Mouse (Mus musculus) brain, embryonic 14.5 days (tissue): Measurements from ENCODE around the gene Slc8b1.

Experiments
- CTCF ChIP-seq: fragments of 200-500 bp; IDR thresholded peaks from 2 replicates; pipeline ENCODE4 v1.5.1; 2012; ENCODE audit warnings: inconsistent platforms, mild to moderate bottlenecking, moderate library complexity, borderline replicate concordance; ENCODE audit not compliant: insufficient read depth, insufficient read length; ENCODE audit errors: extremely low read depth
- POLR2A ChIP-seq: fragments of 200-500 bp; IDR thresholded peaks from 2 replicates; pipeline ENCODE4 v1.6.1; 2012; ENCODE audit warnings: mild to moderate bottlenecking, inconsistent platforms, borderline replicate concordance; ENCODE audit not compliant: poor library complexity, insufficient read depth, insufficient read length, severe bottlenecking; ENCODE audit errors: extremely low read depth

- TF ChIP-seq POLR2A (no peak), CTCF (no peak)
Observed at GRCm38 (mm10) chr5:120560129-120560615, 49.2 kb downstream of the Slc8b1 start.
